Mouse (Mus musculus) CH12.LX (cell line): ENCODE results near the gene Defa28.
"Not testable (repeated sequence)": the region's sequence is repeated elsewhere in the genome, so short reads cannot be mapped to it uniquely, and the experiment has no call there.

ENCODE experiments used
- CHD1 ChIP-seq: IDR thresholded peaks from 2 replicates; pipeline ENCODE4 v1.6.1; 2012; ENCODE audit warnings: low read depth, low read length, improper control_type of control experiment, inconsistent platforms
- CTCF ChIP-seq, 2 experiments: IDR thresholded peaks in 1 of 2; conservative IDR thresholded peaks in 1 of 2; 2 replicates each; pipeline ENCODE4 v1.5.1; 2011 to 2012; ENCODE audit warnings: low read depth in 2 of 2, low read length in 2 of 2, improper control_type of control experiment in 1 of 2, inconsistent platforms in 1 of 2, mild to moderate bottlenecking in 1 of 2, moderate library complexity in 1 of 2
- ELF1 ChIP-seq: IDR thresholded peaks from 2 replicates; pipeline ENCODE4 v1.6.1; 2014; ENCODE audit warnings: low read depth, mild to moderate bottlenecking, inconsistent platforms, low read length, improper control_type of control experiment
- EP300 ChIP-seq: IDR thresholded peaks from 2 replicates; pipeline ENCODE4 v1.6.1; 2011; ENCODE audit warnings: low read length, improper control_type of control experiment
- ETS1 ChIP-seq: conservative IDR thresholded peaks from 2 replicates; pipeline ENCODE4 v1.6.1; 2012; ENCODE audit warnings: low read depth, mild to moderate bottlenecking, inconsistent platforms, low read length, improper control_type of control experiment, moderate library complexity
- MAZ ChIP-seq: IDR thresholded peaks from 2 replicates; pipeline ENCODE4 v1.6.1; 2012; ENCODE audit warnings: low read depth, mild to moderate bottlenecking, inconsistent platforms, low read length, improper control_type of control experiment, moderate library complexity
- MEF2A ChIP-seq: IDR thresholded peaks from 2 replicates; pipeline ENCODE4 v1.6.1; 2014; ENCODE audit warnings: low read depth, mild to moderate bottlenecking, inconsistent platforms, low read length, improper control_type of control experiment, borderline replicate concordance
- MYC ChIP-seq: IDR thresholded peaks from 2 replicates; pipeline ENCODE4 v1.6.1; 2011; ENCODE audit warnings: low read depth, mild to moderate bottlenecking, improper control_type of control experiment, low read length
- POLR2A ChIP-seq: IDR thresholded peaks from 2 replicates; pipeline ENCODE4 v1.6.1; 2011; ENCODE audit warnings: low read depth, mild to moderate bottlenecking, improper control_type of control experiment, low read length
- POLR2AphosphoS2 ChIP-seq: IDR thresholded peaks from 2 replicates; pipeline ENCODE4 v1.6.1; 2011; ENCODE audit warnings: low read depth, low read length, improper control_type of control experiment
- RCOR1 ChIP-seq: conservative IDR thresholded peaks from 2 replicates; pipeline ENCODE4 v1.6.1; 2012; ENCODE audit warnings: low read depth, mild to moderate bottlenecking, inconsistent platforms, low read length, improper control_type of control experiment
- ZC3H11A ChIP-seq: IDR thresholded peaks from 2 replicates; pipeline ENCODE4 v1.6.1; 2012; ENCODE audit warnings: low read depth, mild to moderate bottlenecking, inconsistent platforms, low read length, improper control_type of control experiment
- ZNF384 ChIP-seq: IDR thresholded peaks from 2 replicates; pipeline ENCODE4 v1.6.1; 2012; ENCODE audit warnings: low read depth, low read length, improper control_type of control experiment, inconsistent platforms

DNA sequence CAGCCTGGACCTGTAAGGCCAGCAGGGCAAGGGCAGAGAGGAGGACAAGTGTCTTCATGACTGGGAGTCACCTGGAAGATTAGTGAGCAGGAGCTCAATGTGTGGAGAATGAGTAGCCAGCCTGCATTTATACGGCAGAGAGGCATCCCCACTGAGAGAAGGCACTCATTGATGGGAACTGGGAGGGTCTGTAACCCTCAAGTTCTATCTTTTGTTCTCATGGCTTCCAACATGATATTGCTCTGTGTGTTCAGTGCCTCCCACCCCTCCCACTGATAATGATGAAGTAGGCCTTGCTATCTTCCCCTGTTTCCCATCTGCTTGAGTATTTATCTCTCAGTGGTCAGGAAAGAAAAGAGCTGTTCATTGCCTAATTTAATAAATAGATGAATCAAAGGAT, 11.6 kb downstream of the Defa28 start, which contains the start of gene Gm7861:
- not testable (repeated sequence) for TF ChIP-seq MEF2A; ELF1; ZC3H11A; POLR2A; RCOR1; CTCF (conservative IDR thresholded peaks at IDR 0.05 in 1 of 2, IDR thresholded peaks at IDR 0.05 in 1 of 2; ENCODE audit: low read depth in 2 of 2, low read length in 2 of 2); EP300; ZNF384; ETS1; MYC; MAZ; CHD1; POLR2AphosphoS2
